Mouse (Mus musculus) G1E (cell line): Measurements from ENCODE around the gene Vezt. TPM values are rescaled to one million over a fixed set of nuclear protein-coding genes. Genes with fewer than 3 reads are reported as not detected.
A peak's percentile ranks its signal among the peaks of the same experiment; 100 is the strongest.

ENCODE experiments used
- ATAC-seq: 2 replicates; pipeline ENCODE4 v1.8.0; 2016; ENCODE audit warnings: mild to moderate bottlenecking; ENCODE audit not compliant: insufficient number of reproducible peaks, poor library complexity, low FRiP score, severe bottlenecking; ENCODE audit errors: extremely low read depth
- DNase-seq: peaks from one replicate; pipeline ENCODE4 v3.0.0; 2012; ENCODE audit warnings: low spot score
- H3K27me3 ChIP-seq: 2 replicates; pipeline ENCODE4 v1.6.1; 2012; ENCODE audit warnings: mild to moderate bottlenecking, low read length, inconsistent platforms; ENCODE audit not compliant: insufficient read depth
- H3K36me3 ChIP-seq: replicated peaks from 2 replicates; pipeline ENCODE3; 2012; ENCODE audit warnings: mild to moderate bottlenecking, inconsistent platforms
- H3K4me1 ChIP-seq: 2 replicates; pipeline ENCODE4 v1.6.1; 2012; ENCODE audit warnings: low read depth, low read length, inconsistent platforms, mixed read lengths; ENCODE audit not compliant: insufficient read depth
- H3K4me3 ChIP-seq: 2 replicates; pipeline ENCODE4 v1.5.1; 2012; ENCODE audit warnings: low read depth, mild to moderate bottlenecking, inconsistent platforms, low read length, moderate library complexity, mixed read lengths
- H3K9me3 ChIP-seq: replicated peaks from 2 replicates; pipeline ENCODE4 v1.6.1; 2012; ENCODE audit warnings: inconsistent platforms
- CTCF ChIP-seq: IDR thresholded peaks from 2 replicates; pipeline ENCODE4 v1.5.1; 2012; ENCODE audit warnings: low read depth, low read length, inconsistent platforms, mixed read lengths
- GATA1 ChIP-seq: IDR thresholded peaks from 2 replicates; pipeline ENCODE4 v1.6.1; 2012; ENCODE audit warnings: borderline replicate concordance, low read length, inconsistent platforms, mixed read lengths
- GATA2 ChIP-seq: IDR thresholded peaks from 2 replicates; pipeline ENCODE4 v1.6.1; 2012; ENCODE audit warnings: low read depth, low read length, inconsistent platforms, borderline replicate concordance
- POLR2AphosphoS5 ChIP-seq: IDR thresholded peaks from 2 replicates; pipeline ENCODE4 v1.6.1; 2012; ENCODE audit warnings: low read depth, low read length, inconsistent platforms; ENCODE audit not compliant: insufficient replicate concordance
- TAL1 ChIP-seq: conservative IDR thresholded peaks from 2 replicates; pipeline ENCODE4 v1.6.1; 2012; ENCODE audit warnings: low read depth, low read length, inconsistent platforms, mixed read lengths
- polyA plus RNA-seq: library from polyadenylated mRNA; stranded (reverse); fragments of >175 nt; gene quantifications from 2 replicates; pipeline ENCODE4 v1.2.3, GENCODE M21; 2012
- total RNA-seq, 2 experiments: library from RNA; stranded (forward) in 1 of 2; stranded (reverse) in 1 of 2; fragments of 200-1000 nt in 1 of 2; fragments of >200 nt in 1 of 2; fragmentation: Nextera tagmentation in 1 of 2; gene quantifications; 2 replicates each; pipeline ENCODE4 v1.2.3; 2014 to 2017

Vezt gene
- total and polyA plus RNA-seq, 3 experiments = 3.5 to 35.7 (median 13.2) TPM

GRCm38 (mm10) chr10:94043908-94044307 lies 8.3 kb upstream of the Vezt start:
- DNase-seq (no peak), ATAC-seq (no peak)
- Histone ChIP-seq H3K27me3 (no peaks in the 10 kb centered on the region), H3K36me3 (peaks cover 52% of the 10 kb centered on the region), H3K4me1 (peaks cover 39% of the 10 kb centered on the region), H3K9me3 (no peaks in the 10 kb centered on the region), H3K4me3 (no peak overlapping the region)
- TF ChIP-seq GATA1 (no peak), CTCF (no peak), TAL1 (no peak)

- ATAC-seq = no peak
- H3K4me3 ChIP-seq = no peak overlapping the region
Measured at GRCm38 (mm10) chr10:94038366-94039260, 3.0 kb upstream of the Vezt start.

GRCm38 (mm10) chr10:94037596-94037995 lies 2.0 kb upstream of the Vezt start:
- Histone ChIP-seq H3K27me3 (no peaks in the 10 kb centered on the region), H3K36me3 (peaks cover 11% of the 10 kb centered on the region), H3K9me3 (no peaks in the 10 kb centered on the region), H3K4me3 (no peak overlapping the region), H3K4me1 (peaks cover 27% of the 10 kb centered on the region)
- no peak for DNase-seq
- TF ChIP-seq TAL1 = no peak
- no peak for TF ChIP-seq GATA1
- no peak for TF ChIP-seq POLR2AphosphoS5
- no peak for TF ChIP-seq CTCF
- TF ChIP-seq GATA2 = no peak
- ATAC-seq = no peak

More at GRCm38 (mm10) chr10:94038366-94039260, 3.0 kb upstream of the Vezt start:
- DNase-seq = no peak
- Histone ChIP-seq H3K9me3 (no peaks in the 10 kb centered on the region), H3K4me1 (peaks cover 22% of the 10 kb centered on the region), H3K27me3 (no peaks in the 10 kb centered on the region), H3K36me3 (peaks cover 16% of the 10 kb centered on the region)
- no peak for TF ChIP-seq GATA1
- no peak for TF ChIP-seq POLR2AphosphoS5
- TF ChIP-seq GATA2 = no peak

GRCm38 (mm10) chr10:94037196-94037595 lies 1.6 kb upstream of the Vezt start:
- Histone ChIP-seq H3K4me1 (peaks cover 26% of the 10 kb centered on the region), H3K36me3 (peaks cover 11% of the 10 kb centered on the region), H3K4me3 (no peak overlapping the region; the same call in 1 of the 2 replicates), H3K9me3 (no peaks in the 10 kb centered on the region), H3K27me3 (no peaks in the 10 kb centered on the region)
- TF ChIP-seq POLR2AphosphoS5 (no peak), CTCF (no peak), GATA1 (no peak), GATA2 (no peak), TAL1 (no peak)
- DNase-seq (no peak), ATAC-seq (no peak)

- DNase-seq (no peak), ATAC-seq (no peak)
- Histone ChIP-seq H3K9me3 (no peaks in the 10 kb centered on the region), H3K4me1 (peaks cover 25% of the 10 kb centered on the region), H3K4me3 (peak overlapping the region; percentile 92), H3K36me3 (peaks cover 13% of the 10 kb centered on the region), H3K27me3 (no peaks in the 10 kb centered on the region)
- TF ChIP-seq GATA2 (no peak), POLR2AphosphoS5 (no peak), CTCF (no peak), TAL1 (no peak), GATA1 (no peak)
Measured at GRCm38 (mm10) chr10:94036375-94036758, 750 bp upstream of the Vezt start.

- peak; percentile 48 for ATAC-seq
- H3K4me3 ChIP-seq = peak overlapping the region; percentile 92
- peak; percentile 56 for DNase-seq
- H3K9me3 ChIP-seq = no peaks in the 10 kb centered on the region
- H3K27me3 ChIP-seq = no peaks in the 10 kb centered on the region
- H3K4me1 ChIP-seq = peaks cover 25% of the 10 kb centered on the region
- peaks cover 17% of the 10 kb centered on the region for H3K36me3 ChIP-seq
- TF ChIP-seq GATA2 (no peak), POLR2AphosphoS5 (no peak), TAL1 (no peak)
Measured at GRCm38 (mm10) chr10:94034876-94035657, 550 bp downstream of the Vezt start.
